Mouse (Mus musculus): ENCODE measurements at regions not wholly inside any gene's neighbourhood (a gene's known extent, or its start where the extent isn't known, plus 50 kb on each side); places are given as distances from the start of the nearest gene placed in this dataset.

- DNase-seq (ENCODE audit: low read depth, low spot score), result no peak
These were observed 100.2 kb downstream of the Kctd12 start for GRCm38 (mm10) chr14:102882281-102882680.

- DNase-seq (ENCODE audit: low read depth, low spot score), result no peak
These were observed 101.8 kb downstream of the Kctd12 start for GRCm38 (mm10) chr14:102880658-102881083.

- no peak for DNase-seq (ENCODE audit: low read depth, low spot score)
These were observed 103.9 kb downstream of the Kctd12 start for GRCm38 (mm10) chr14:102878572-102878971.

- no peak for DNase-seq (ENCODE audit: low read depth, low spot score)
These were observed 114.3 kb downstream of the Kctd12 start for GRCm38 (mm10) chr14:102868160-102868559.

GRCm38 (mm10) chr14:102867697-102868096 lies 114.7 kb downstream of the Kctd12 start:
- DNase-seq (ENCODE audit: low read depth, low spot score), result no peak

- no peak for DNase-seq (ENCODE audit: low read depth, low spot score)
These were observed 115.9 kb downstream of the Kctd12 start for GRCm38 (mm10) chr14:102866511-102866910.

GRCm38 (mm10) chr14:102861694-102862093 lies 120.7 kb downstream of the Kctd12 start:
- DNase-seq (ENCODE audit: low read depth, low spot score), result no peak

- no peak for DNase-seq (ENCODE audit: low read depth, low spot score)
These were observed 123.0 kb downstream of the Kctd12 start for GRCm38 (mm10) chr14:102859361-102859871.

GRCm38 (mm10) chr14:102855264-102855840 lies 127.1 kb downstream of the Kctd12 start:
- no peak for DNase-seq (ENCODE audit: low read depth, low spot score)

GRCm38 (mm10) chr14:102843700-102844099 lies 138.7 kb downstream of the Kctd12 start:
- DNase-seq (ENCODE audit: low read depth, low spot score), result no peak

- no peak for DNase-seq (ENCODE audit: low read depth, low spot score)
These were observed 144.8 kb downstream of the Kctd12 start for GRCm38 (mm10) chr14:102837602-102838001.

- DNase-seq (ENCODE audit: low read depth, low spot score), result no peak
These were observed 147.2 kb downstream of the Kctd12 start for GRCm38 (mm10) chr14:102835118-102835769.

GRCm38 (mm10) chr14:102828442-102828841 lies 154.0 kb downstream of the Kctd12 start:
- no peak for DNase-seq (ENCODE audit: low read depth, low spot score)

GRCm38 (mm10) chr14:102827756-102828384 lies 154.6 kb downstream of the Kctd12 start:
- no peak for DNase-seq (ENCODE audit: low read depth, low spot score)

- DNase-seq (ENCODE audit: low read depth, low spot score), result no peak
These were observed 156.9 kb downstream of the Kctd12 start for GRCm38 (mm10) chr14:102825525-102825924.

GRCm38 (mm10) chr14:102820663-102821062 lies 161.8 kb downstream of the Kctd12 start:
- DNase-seq (ENCODE audit: low read depth, low spot score), result no peak

- no peak for DNase-seq (ENCODE audit: low read depth, low spot score)
These were observed 170.8 kb downstream of the Kctd12 start for GRCm38 (mm10) chr14:102811678-102812081.

- DNase-seq (ENCODE audit: low read depth, low spot score), result no peak
These were observed 171.4 kb downstream of the Kctd12 start for GRCm38 (mm10) chr14:102811022-102811421.

- no peak for DNase-seq (ENCODE audit: low read depth, low spot score)
These were observed 172.1 kb downstream of the Kctd12 start for GRCm38 (mm10) chr14:102810121-102810921.

GRCm38 (mm10) chr14:102805936-102806923 lies 176.2 kb downstream of the Kctd12 start:
- no peak for DNase-seq (ENCODE audit: low read depth, low spot score)

GRCm38 (mm10) chr14:102795676-102796075 lies 186.8 kb downstream of the Kctd12 start:
- DNase-seq (ENCODE audit: low read depth, low spot score), result no peak
